Mouse (Mus musculus) kidney, embryonic 14.5 days (tissue): ENCODE data around the gene Ccpg1os. TPM values are rescaled to one million over a fixed set of nuclear protein-coding genes. Genes with fewer than 3 reads are reported as not detected.

Source experiments
- ATAC-seq: fragments of 200-750 bp; cut with Nextera tagmentation; 2 replicates; pipeline ENCODE4 v1.8.0; 2017; ENCODE audit warnings: moderate number of reproducible peaks, mild to moderate bottlenecking, moderate TSS enrichment, moderate library complexity; ENCODE audit not compliant: low FRiP score, low TSS enrichment
- H3K27ac ChIP-seq: fragments of 300-500 bp; sonication (generic); 2 replicates; pipeline ENCODE4 v1.5.1; 2014; ENCODE audit warnings: low read depth, mild to moderate bottlenecking, low read length, moderate library complexity, mixed read lengths
- H3K27me3 ChIP-seq: fragments of 300-500 bp; sonication (generic); 2 replicates; pipeline ENCODE4 v1.6.1; 2014; ENCODE audit warnings: mild to moderate bottlenecking, low read length; ENCODE audit not compliant: control insufficient read depth, insufficient read depth
- H3K36me3 ChIP-seq: fragments of 300-500 bp; sonication (generic); 2 replicates; pipeline ENCODE4 v1.6.1; 2014; ENCODE audit warnings: low read length, mixed read lengths; ENCODE audit not compliant: control insufficient read depth, insufficient read depth
- H3K4me1 ChIP-seq: fragments of 300-500 bp; sonication (generic); 2 replicates; pipeline ENCODE4 v1.6.1; 2014; ENCODE audit warnings: low read length, mixed read lengths; ENCODE audit not compliant: control insufficient read depth, insufficient read depth
- H3K4me2 ChIP-seq: fragments of 300-500 bp; sonication (generic); replicated peaks from 2 replicates; pipeline ENCODE4 v1.6.1; 2014; ENCODE audit warnings: low read depth, mild to moderate bottlenecking, low read length
- H3K4me3 ChIP-seq: fragments of 300-500 bp; sonication (generic); 2 replicates; pipeline ENCODE4 v1.5.1; 2014; ENCODE audit warnings: mild to moderate bottlenecking, low read length
- H3K9ac ChIP-seq: fragments of 300-500 bp; sonication (generic); 2 replicates; pipeline ENCODE4 v1.6.1; 2014; ENCODE audit warnings: low read depth, mild to moderate bottlenecking, low read length, moderate library complexity
- H3K9me3 ChIP-seq: fragments of 300-500 bp; sonication (generic); 2 replicates; pipeline ENCODE4 v1.6.1; 2016; ENCODE audit warnings: low read length; ENCODE audit not compliant: control insufficient read depth
- WGBS: fragments of 180-500 bp; shearing (Covaris S2); extraction: QIAGEN DNeasy Blood & Tissue Kit; methylation state at CpG from one replicate; pipeline ENCODE4 v1.1.7; 2014; 5-methylcytosine and 5-hydroxymethylcytosine counted together
- polyA plus RNA-seq: library from polyadenylated mRNA; unstranded; fragments of >200 nt; fragmentation: Nextera tagmentation; extraction: Ambion mirVana; gene quantifications from 2 replicates; pipeline ENCODE4 v1.2.1, GENCODE M21; 2014

Gene Ccpg1os
- polyA plus RNA-seq, 1 experiment from 2014 or later: 19.3 TPM

- Histone ChIP-seq H3K27ac (no peak overlapping the region), H3K4me2 (no peak overlapping the region), H3K27me3 (no peaks in the 10 kb centered on the region), H3K4me3 (no peak overlapping the region), H3K4me1 (no peaks in the 10 kb centered on the region), H3K9ac (no peak overlapping the region), H3K9me3 (no peaks in the 10 kb centered on the region), H3K36me3 (peaks cover 51% of the 10 kb centered on the region)
- no peak for ATAC-seq
- 87% methylated on average over 4 of the region's 4 CpGs for WGBS
Observed at GRCm38 (mm10) chr9:73012629-73013028, 27.4 kb upstream of the Ccpg1os start.

GRCm38 (mm10) chr9:73008384-73008783 is 23.2 kb upstream of the Ccpg1os start:
- ATAC-seq: no peak
- no peak overlapping the region for H3K27ac ChIP-seq
- 63% methylated on average over 3 of the region's 3 CpGs for WGBS
- H3K4me1 ChIP-seq: no peaks in the 10 kb centered on the region
- H3K9ac ChIP-seq: no peak overlapping the region
- H3K9me3 ChIP-seq: no peaks in the 10 kb centered on the region
- H3K4me3 ChIP-seq: no peak overlapping the region
- H3K4me2 ChIP-seq: no peak overlapping the region
- peaks cover 15% of the 10 kb centered on the region; the same call in 1 of the 2 replicates for H3K36me3 ChIP-seq
- H3K27me3 ChIP-seq: no peaks in the 10 kb centered on the region

GRCm38 (mm10) chr9:73006175-73006574 is 21.0 kb upstream of the Ccpg1os start:
- H3K4me2 ChIP-seq: no peak overlapping the region
- H3K36me3 ChIP-seq: peaks cover 8% of the 10 kb centered on the region; the same call in 1 of the 2 replicates
- H3K27ac ChIP-seq: no peak overlapping the region
- H3K4me3 ChIP-seq: no peak overlapping the region
- ATAC-seq: no peak
- H3K4me1 ChIP-seq: no peaks in the 10 kb centered on the region
- WGBS: 92% methylated on average over 3 of the region's 3 CpGs
- H3K27me3 ChIP-seq: no peaks in the 10 kb centered on the region
- no peaks in the 10 kb centered on the region for H3K9me3 ChIP-seq
- H3K9ac ChIP-seq: no peak overlapping the region

GRCm38 (mm10) chr9:73005106-73005505 is 19.9 kb upstream of the Ccpg1os start:
- Histone ChIP-seq H3K9me3 (no peaks in the 10 kb centered on the region), H3K4me2 (no peak overlapping the region), H3K4me1 (no peaks in the 10 kb centered on the region), H3K27me3 (no peaks in the 10 kb centered on the region), H3K4me3 (no peak overlapping the region), H3K36me3 (peaks cover 3% of the 10 kb centered on the region; the same call in 1 of the 2 replicates), H3K9ac (no peak overlapping the region), H3K27ac (no peak overlapping the region)
- ATAC-seq: no peak
- 86% methylated on average over 6 of the region's 6 CpGs for WGBS

DNA sequence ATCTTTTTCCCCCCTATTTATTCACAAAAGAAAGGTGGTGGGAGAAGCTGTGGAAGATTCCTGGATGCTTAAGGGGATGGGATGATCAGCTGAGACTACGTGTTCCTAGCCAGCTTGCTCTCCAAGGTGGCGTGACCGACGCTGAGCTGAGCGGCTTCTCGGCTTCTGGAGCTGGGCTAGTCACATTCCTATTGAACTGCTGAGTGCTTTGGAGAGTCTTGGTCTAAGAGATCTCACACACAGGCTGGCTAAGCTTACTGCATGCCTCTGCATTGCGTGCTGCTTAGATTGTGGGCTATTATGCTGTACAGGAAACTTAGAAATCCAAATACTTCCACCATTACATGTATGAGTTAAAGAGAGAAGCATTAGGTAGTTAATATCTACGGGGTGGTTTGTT is 18.9 kb upstream of the Ccpg1os start:
- H3K9me3 ChIP-seq: no peaks in the 10 kb centered on the region
- no peaks in the 10 kb centered on the region for H3K4me1 ChIP-seq
- no peak overlapping the region for H3K27ac ChIP-seq
- 88% methylated on average over 8 of the region's 8 CpGs for WGBS
- H3K36me3 ChIP-seq: peaks cover 2% of the 10 kb centered on the region; the same call in 1 of the 2 replicates
- no peak overlapping the region for H3K4me3 ChIP-seq
- H3K9ac ChIP-seq: no peak overlapping the region
- H3K27me3 ChIP-seq: no peaks in the 10 kb centered on the region
- H3K4me2 ChIP-seq: no peak overlapping the region
- no peak for ATAC-seq

GRCm38 (mm10) chr9:73002177-73002576 is 17.0 kb upstream of the Ccpg1os start:
- ATAC-seq: no peak
- Histone ChIP-seq H3K4me3 (no peak overlapping the region), H3K9ac (no peak overlapping the region), H3K4me2 (no peak overlapping the region), H3K9me3 (no peaks in the 10 kb centered on the region), H3K36me3 (peaks cover 2% of the 10 kb centered on the region; the same call in 1 of the 2 replicates), H3K27ac (no peak overlapping the region), H3K27me3 (no peaks in the 10 kb centered on the region), H3K4me1 (no peaks in the 10 kb centered on the region)
- whole genome bisulfite sequencing: 58% methylated on average over 3 of the region's 3 CpGs

DNA sequence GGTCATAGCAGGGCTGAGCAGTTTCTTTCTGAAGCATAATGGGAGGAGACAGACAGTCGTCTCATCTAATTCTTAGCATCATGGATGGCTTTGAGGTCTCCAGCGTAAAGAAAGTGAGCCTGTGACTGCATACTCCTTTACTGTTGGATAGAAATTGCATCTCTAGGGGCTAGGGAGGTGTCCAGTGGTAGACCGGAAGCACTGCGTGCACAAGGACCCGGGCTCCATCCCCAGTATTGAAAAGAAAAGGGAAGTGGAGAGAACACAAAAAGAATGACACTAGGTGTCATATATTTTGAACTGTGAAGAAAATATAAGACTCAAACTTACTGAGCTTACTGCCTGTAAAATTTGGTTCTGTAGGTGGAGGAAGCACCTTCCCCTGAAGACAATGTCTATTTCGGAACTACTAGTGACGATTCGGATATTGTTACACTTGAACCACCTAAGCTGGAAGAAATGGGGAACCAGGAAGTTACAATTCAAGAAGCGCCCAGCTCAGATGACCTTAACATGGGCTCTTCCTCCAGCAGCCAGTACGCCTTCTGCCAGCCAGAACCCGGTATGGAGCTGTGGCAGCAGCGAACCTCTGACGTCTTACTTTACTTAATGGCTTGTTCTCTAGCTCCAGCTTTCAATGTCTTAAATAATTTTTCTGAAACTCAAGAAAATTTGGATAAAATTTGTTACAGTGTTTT is 16.3 kb upstream of the Ccpg1os start:
- no peak overlapping the region for H3K27ac ChIP-seq
- 91% methylated on average over 13 of the region's 13 CpGs for WGBS
- no peak overlapping the region for H3K9ac ChIP-seq

GRCm38 (mm10) chr9:73000487-73000886 is 15.3 kb upstream of the Ccpg1os start:
- Histone ChIP-seq H3K9ac (no peak overlapping the region), H3K9me3 (no peaks in the 10 kb centered on the region), H3K4me3 (no peak overlapping the region), H3K4me1 (no peaks in the 10 kb centered on the region), H3K27me3 (no peaks in the 10 kb centered on the region), H3K36me3 (peaks cover 2% of the 10 kb centered on the region; the same call in 1 of the 2 replicates), H3K4me2 (no peak overlapping the region), H3K27ac (no peak overlapping the region)
- ATAC-seq: no peak
- 67% methylated on average over 2 of the region's 2 CpGs for WGBS

More for the DNA sequence above, 16.3 kb upstream of the Ccpg1os start:
- Histone ChIP-seq H3K4me2 (no peak overlapping the region), H3K9me3 (no peaks in the 10 kb centered on the region), H3K4me1 (no peaks in the 10 kb centered on the region), H3K27me3 (no peaks in the 10 kb centered on the region), H3K4me3 (no peak overlapping the region), H3K36me3 (peaks cover 2% of the 10 kb centered on the region; the same call in 1 of the 2 replicates)
- no peak for ATAC-seq

DNA sequence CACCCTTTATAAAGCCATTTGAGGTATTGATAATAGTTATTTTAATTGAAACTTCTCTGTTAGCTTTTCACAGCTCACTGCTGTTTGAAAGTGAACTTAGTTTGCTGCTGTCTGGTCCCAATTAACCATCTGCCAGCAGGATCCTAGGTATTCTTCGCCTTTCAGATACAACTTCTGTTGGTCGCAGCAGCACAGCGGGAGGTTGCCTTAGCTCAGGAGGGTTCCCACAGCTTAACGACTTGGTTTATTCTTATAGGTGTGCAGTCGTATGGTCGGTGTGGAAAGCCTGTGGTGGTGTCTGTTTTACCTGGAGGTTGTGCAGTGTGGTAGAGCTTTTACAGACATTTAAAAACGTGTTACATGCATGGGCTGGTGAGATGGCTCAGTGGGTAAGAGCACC is 11.6 kb upstream of the Ccpg1os start:
- H3K4me2 ChIP-seq: no peak overlapping the region
- no peak for ATAC-seq

More for the DNA sequence above, 11.6 kb upstream of the Ccpg1os start:
- Histone ChIP-seq H3K27me3 (no peaks in the 10 kb centered on the region), H3K4me1 (no peaks in the 10 kb centered on the region), H3K9ac (no peak overlapping the region), H3K27ac (no peak overlapping the region), H3K9me3 (no peaks in the 10 kb centered on the region), H3K4me3 (no peak overlapping the region), H3K36me3 (no peaks in the 10 kb centered on the region; the same call in 1 of the 2 replicates)
- 72% methylated on average over 7 of the region's 7 CpGs for WGBS
